Mouse (Mus musculus): ENCODE results near the gene Fam69a. TPM values are rescaled to one million over a fixed set of nuclear protein-coding genes. Genes with fewer than 3 reads are reported as not detected.
"Not testable (repeated sequence)": the region's sequence is repeated elsewhere in the genome, so short reads cannot be mapped to it uniquely, and the experiment has no call there.

Gene Fam69a
- polyA plus RNA-seq (2014; fragmentation: Nextera tagmentation; extraction: Ambion mirVana): 48.5 and 53.9 TPM in 2 replicates

- under 1% methylated on average over 82 of the region's 91 CpGs for WGBS
- peak within 1 kb of the TSS; percentile 90 for H3K9ac ChIP-seq (replicated peaks; ENCODE audit: low read length)
- H3K36me3 ChIP-seq (ENCODE audit: control insufficient read depth, insufficient read depth, low read length): no peaks in the 10 kb centered on the region
- ATAC-seq (ENCODE audit: low FRiP score, low TSS enrichment) (peak; percentile 93), DNase-seq (peak; percentile 98)
- H3K27ac ChIP-seq (replicated peaks; ENCODE audit: low read depth, low read length): peak within 1 kb of the TSS; percentile 97
- peak within 1 kb of the TSS; percentile 85 for H3K4me3 ChIP-seq (replicated peaks; ENCODE audit: low read depth, low read length)
- H3K4me2 ChIP-seq (ENCODE audit: low read length): peak within 1 kb of the TSS; percentile 61
- H3K9me3 ChIP-seq (ENCODE audit: control insufficient read depth, low read length): no peaks in the 10 kb centered on the region
- H3K27me3 ChIP-seq (ENCODE audit: control insufficient read depth, insufficient read depth, low read length): no peaks in the 10 kb centered on the region
- H3K4me1 ChIP-seq (ENCODE audit: control insufficient read depth, insufficient read depth, low read length): 0 out of 2 replicates have a peak, but pooled peaks cover 10% of the 10 kb centered on the region
These were observed at the start of gene Fam69a for GRCm38 (mm10) chr5:107986967-107987834. Gene Fam69a, minus strand, starts transcription at chr5:107987085.

DNA sequence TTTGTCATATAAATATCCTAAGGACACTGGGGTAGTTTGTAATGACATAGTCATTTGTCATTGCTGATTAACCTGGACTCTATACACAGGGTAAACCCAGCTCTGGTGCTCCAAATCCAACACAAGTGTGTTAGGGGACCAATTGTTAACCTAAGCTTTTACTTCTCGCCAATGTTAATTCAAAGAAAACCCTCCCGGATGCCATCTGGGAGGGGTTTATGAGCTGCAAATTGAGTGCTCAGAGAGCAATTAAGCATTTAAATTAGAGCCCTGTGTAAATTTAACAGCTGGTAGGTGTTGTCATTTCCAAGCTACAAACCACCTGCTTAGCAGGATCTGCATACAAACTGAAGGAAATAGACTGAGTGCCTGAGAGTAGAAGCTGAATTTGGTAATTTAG lies 48.6 kb upstream of the Fam69a start:
- ATAC-seq (ENCODE audit: low FRiP score, low TSS enrichment) (no peak), DNase-seq (peak; percentile 9)
- WGBS: 58% methylated on average over 2 of the region's 2 CpGs
- Histone ChIP-seq H3K36me3 (ENCODE audit: control insufficient read depth, insufficient read depth, low read length) (no peaks in the 10 kb centered on the region), H3K4me2 (ENCODE audit: low read length) (no peak overlapping the region), H3K27ac (replicated peaks; ENCODE audit: low read depth, low read length) (no peak overlapping the region), H3K4me3 (replicated peaks; ENCODE audit: low read depth, low read length) (no peak overlapping the region), H3K9me3 (ENCODE audit: control insufficient read depth, low read length) (no peaks in the 10 kb centered on the region), H3K4me1 (ENCODE audit: control insufficient read depth, insufficient read depth, low read length) (no peaks in the 10 kb centered on the region), H3K27me3 (ENCODE audit: control insufficient read depth, insufficient read depth, low read length) (no peaks in the 10 kb centered on the region), H3K9ac (replicated peaks; ENCODE audit: low read length) (no peak overlapping the region)

GRCm38 (mm10) chr5:108034194-108034593 lies 47.3 kb upstream of the Fam69a start:
- no peak overlapping the region for H3K4me2 ChIP-seq (ENCODE audit: low read length)
- 34% methylated on average over 4 of the region's 4 CpGs for WGBS
- no peak overlapping the region for H3K27ac ChIP-seq (replicated peaks; ENCODE audit: low read depth, low read length)
- H3K36me3 ChIP-seq (ENCODE audit: control insufficient read depth, insufficient read depth, low read length): no peaks in the 10 kb centered on the region
- no peak overlapping the region for H3K4me3 ChIP-seq (replicated peaks; ENCODE audit: low read depth, low read length)
- H3K4me1 ChIP-seq (ENCODE audit: control insufficient read depth, insufficient read depth, low read length): no peaks in the 10 kb centered on the region
- no peak overlapping the region for H3K9ac ChIP-seq (replicated peaks; ENCODE audit: low read length)
- H3K9me3 ChIP-seq (ENCODE audit: control insufficient read depth, low read length): no peaks in the 10 kb centered on the region
- H3K27me3 ChIP-seq (ENCODE audit: control insufficient read depth, insufficient read depth, low read length): no peaks in the 10 kb centered on the region
- DNase-seq (peak; percentile 89), ATAC-seq (ENCODE audit: low FRiP score, low TSS enrichment) (no peak)

DNA sequence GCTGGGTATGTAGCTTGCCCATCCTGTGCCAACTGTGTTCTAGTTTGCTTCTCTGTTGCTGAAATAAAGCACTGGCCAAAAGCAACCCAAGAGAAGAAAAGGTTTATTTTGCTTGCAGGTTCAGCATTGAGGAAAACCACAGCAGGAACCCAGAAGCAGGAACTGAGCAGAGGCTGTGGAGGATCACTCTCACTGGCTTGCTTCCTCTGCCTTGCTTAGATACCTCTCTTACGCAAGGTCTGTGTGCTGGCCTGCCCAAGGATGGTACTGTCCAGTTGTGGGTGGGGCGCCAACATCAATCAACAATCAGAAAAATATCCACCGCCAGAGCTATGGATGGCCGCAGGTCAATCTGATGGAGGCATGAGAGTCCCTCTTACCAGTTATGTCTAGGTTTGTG lies 44.4 kb upstream of the Fam69a start:
- no peak for DNase-seq
- H3K9me3 ChIP-seq (ENCODE audit: control insufficient read depth, low read length): no peaks in the 10 kb centered on the region

GRCm38 (mm10) chr5:108029968-108030367 lies 43.1 kb upstream of the Fam69a start:
- Histone ChIP-seq H3K4me1 (ENCODE audit: control insufficient read depth, insufficient read depth, low read length) (no peaks in the 10 kb centered on the region), H3K9ac (replicated peaks; ENCODE audit: low read length) (no peak overlapping the region), H3K36me3 (ENCODE audit: control insufficient read depth, insufficient read depth, low read length) (no peaks in the 10 kb centered on the region), H3K9me3 (ENCODE audit: control insufficient read depth, low read length) (no peaks in the 10 kb centered on the region), H3K4me2 (ENCODE audit: low read length) (no peak overlapping the region), H3K27me3 (ENCODE audit: control insufficient read depth, insufficient read depth, low read length) (no peaks in the 10 kb centered on the region), H3K4me3 (replicated peaks; ENCODE audit: low read depth, low read length) (no peak overlapping the region), H3K27ac (replicated peaks; ENCODE audit: low read depth, low read length) (no peak overlapping the region)
- WGBS: 77% methylated on average over 2 of the region's 2 CpGs
- no peak for DNase-seq
- no peak for ATAC-seq (ENCODE audit: low FRiP score, low TSS enrichment)

More for the DNA sequence above, 44.4 kb upstream of the Fam69a start:
- Histone ChIP-seq H3K4me1 (ENCODE audit: control insufficient read depth, insufficient read depth, low read length) (no peaks in the 10 kb centered on the region), H3K4me2 (ENCODE audit: low read length) (no peak overlapping the region), H3K27me3 (ENCODE audit: control insufficient read depth, insufficient read depth, low read length) (no peaks in the 10 kb centered on the region), H3K4me3 (replicated peaks; ENCODE audit: low read depth, low read length) (no peak overlapping the region), H3K9ac (replicated peaks; ENCODE audit: low read length) (no peak overlapping the region), H3K36me3 (ENCODE audit: control insufficient read depth, insufficient read depth, low read length) (no peaks in the 10 kb centered on the region), H3K27ac (replicated peaks; ENCODE audit: low read depth, low read length) (no peak overlapping the region)
- no peak for ATAC-seq (ENCODE audit: low FRiP score, low TSS enrichment)
- 92% methylated on average over 4 of the region's 4 CpGs for WGBS

DNA sequence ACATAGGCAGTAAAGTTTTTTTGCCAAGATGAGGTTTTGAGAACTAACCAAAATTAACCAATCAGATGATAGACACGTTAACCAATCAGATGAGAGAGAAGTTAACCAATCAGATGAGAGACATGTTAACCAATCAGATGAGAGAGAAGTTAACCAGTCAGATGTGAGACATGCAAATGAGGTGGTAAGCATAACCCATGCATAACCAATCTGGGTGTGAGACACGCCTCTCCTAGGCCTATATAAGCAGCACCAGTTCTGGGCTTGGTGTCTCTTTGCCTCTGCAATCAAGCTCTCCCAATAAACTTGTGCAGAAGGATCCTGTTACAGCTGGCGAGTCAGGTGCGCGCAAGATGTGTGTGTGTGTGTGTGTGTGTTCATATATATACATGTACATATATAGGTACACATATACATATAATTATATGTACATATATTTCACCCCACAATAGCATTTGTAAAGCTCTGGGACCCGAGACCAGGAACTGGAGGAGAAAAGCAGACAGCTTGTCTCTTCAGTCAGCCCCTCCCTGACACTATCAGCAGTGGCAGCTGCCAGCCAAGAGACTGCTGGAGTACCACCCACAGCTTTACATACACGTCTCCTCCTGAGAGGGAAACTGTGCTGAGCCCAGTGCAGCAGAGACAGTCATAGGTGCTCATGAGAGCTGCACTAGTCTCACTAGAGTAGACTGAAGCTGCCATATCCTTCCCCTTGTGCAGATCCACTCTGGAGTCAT lies 42.1 kb upstream of the Fam69a start:
- H3K36me3 ChIP-seq (ENCODE audit: control insufficient read depth, insufficient read depth, low read length); H3K27ac ChIP-seq (replicated peaks; ENCODE audit: low read depth, low read length); H3K9me3 ChIP-seq (ENCODE audit: control insufficient read depth, low read length); H3K27me3 ChIP-seq (ENCODE audit: control insufficient read depth, insufficient read depth, low read length); H3K9ac ChIP-seq (replicated peaks; ENCODE audit: low read length); ATAC-seq (ENCODE audit: low FRiP score, low TSS enrichment); H3K4me2 ChIP-seq (ENCODE audit: low read length); DNase-seq; H3K4me3 ChIP-seq (replicated peaks; ENCODE audit: low read depth, low read length); H3K4me1 ChIP-seq (ENCODE audit: control insufficient read depth, insufficient read depth, low read length): not testable (repeated sequence)
- 85% methylated on average over 7 of the region's 7 CpGs for WGBS

GRCm38 (mm10) chr5:108028230-108028629 lies 41.3 kb upstream of the Fam69a start:
- no peak for DNase-seq
- ATAC-seq (ENCODE audit: low FRiP score, low TSS enrichment): no peak
- Histone ChIP-seq H3K27ac (replicated peaks; ENCODE audit: low read depth, low read length) (no peak overlapping the region), H3K4me3 (replicated peaks; ENCODE audit: low read depth, low read length) (no peak overlapping the region), H3K9me3 (ENCODE audit: control insufficient read depth, low read length) (no peaks in the 10 kb centered on the region), H3K36me3 (ENCODE audit: control insufficient read depth, insufficient read depth, low read length) (no peaks in the 10 kb centered on the region), H3K9ac (replicated peaks; ENCODE audit: low read length) (no peak overlapping the region), H3K4me1 (ENCODE audit: control insufficient read depth, insufficient read depth, low read length) (no peaks in the 10 kb centered on the region), H3K27me3 (ENCODE audit: control insufficient read depth, insufficient read depth, low read length) (no peaks in the 10 kb centered on the region), H3K4me2 (ENCODE audit: low read length) (no peak overlapping the region)
- 93% methylated on average over 4 of the region's 4 CpGs for WGBS

DNA sequence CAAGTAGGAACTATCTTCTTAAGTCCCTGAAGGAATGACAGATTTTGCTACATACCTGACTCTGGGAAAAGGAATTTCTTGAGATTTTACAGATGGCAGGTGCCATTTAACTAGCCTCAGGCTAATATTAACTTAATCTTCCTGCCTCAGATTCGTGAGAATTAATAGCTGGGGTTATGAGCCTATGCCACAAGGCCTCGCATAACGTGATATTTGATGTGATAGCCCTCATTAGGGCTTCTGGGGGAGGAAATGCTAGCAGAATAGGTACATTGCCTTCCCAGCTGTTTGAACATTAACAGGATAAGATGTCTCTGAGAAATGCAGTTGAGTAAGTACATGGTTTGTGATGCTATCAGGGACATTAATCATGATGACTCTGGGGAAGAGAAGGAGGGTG lies 34.5 kb upstream of the Fam69a start:
- Histone ChIP-seq H3K4me1 (ENCODE audit: control insufficient read depth, insufficient read depth, low read length) (no peaks in the 10 kb centered on the region), H3K27me3 (ENCODE audit: control insufficient read depth, insufficient read depth, low read length) (no peaks in the 10 kb centered on the region), H3K9me3 (ENCODE audit: control insufficient read depth, low read length) (no peaks in the 10 kb centered on the region), H3K27ac (replicated peaks; ENCODE audit: low read depth, low read length) (no peak overlapping the region), H3K4me2 (ENCODE audit: low read length) (no peak overlapping the region), H3K9ac (replicated peaks; ENCODE audit: low read length) (no peak overlapping the region), H3K4me3 (replicated peaks; ENCODE audit: low read depth, low read length) (no peak overlapping the region), H3K36me3 (ENCODE audit: control insufficient read depth, insufficient read depth, low read length) (no peaks in the 10 kb centered on the region)
- ATAC-seq (ENCODE audit: low FRiP score, low TSS enrichment) (no peak), DNase-seq (no peak)
- WGBS: 85% methylated on average over 3 of the region's 3 CpGs

All from midbrain, embryonic 14.5 days (tissue).